Mouse (Mus musculus): ENCODE measurements around the gene Camk1d. TPM values are rescaled to one million over a fixed set of nuclear protein-coding genes. Genes with fewer than 3 reads are reported as not detected.

Gene Camk1d
- polyA plus RNA-seq, 1 experiment: 3.2 TPM

GRCm38 (mm10) chr2:5632355-5632684, 82.0 kb downstream of the Camk1d start:
- Histone ChIP-seq H3K9me3 (replicated peaks; ENCODE audit: control insufficient read depth, insufficient read depth, low read length, poor library complexity, severe bottlenecking) (no peaks in the 10 kb centered on the region), H3K36me3 (ENCODE audit: control insufficient read depth, insufficient read depth, low read length, poor library complexity, severe bottlenecking) (no peaks in the 10 kb centered on the region), H3K27ac (ENCODE audit: insufficient read depth, low read length) (no peak overlapping the region), H3K4me3 (ENCODE audit: low read depth, low read length) (no peak overlapping the region), H3K27me3 (ENCODE audit: control insufficient read depth, insufficient read depth, low read length, poor library complexity, severe bottlenecking) (no peaks in the 10 kb centered on the region), H3K9ac (ENCODE audit: low read depth, poor library complexity, severe bottlenecking) (no peak overlapping the region), H3K4me1 (ENCODE audit: control insufficient read depth, insufficient read depth, low read length) (no peaks in the 10 kb centered on the region)
- no peak for TF ChIP-seq EP300 (IDR thresholded peaks at IDR 0.05; ENCODE audit: insufficient read depth, low read depth, low read length)
- TF ChIP-seq CTCF (IDR thresholded peaks at IDR 0.05; ENCODE audit: low read depth, low read length): no peak
- no peak for TF ChIP-seq POLR2A (IDR thresholded peaks at IDR 0.05; ENCODE audit: insufficient read depth, low read length)

- Histone ChIP-seq H3K36me3 (ENCODE audit: control insufficient read depth, insufficient read depth, low read length, poor library complexity, severe bottlenecking) (no peaks in the 10 kb centered on the region), H3K27me3 (ENCODE audit: control insufficient read depth, insufficient read depth, low read length, poor library complexity, severe bottlenecking) (no peaks in the 10 kb centered on the region), H3K4me1 (ENCODE audit: control insufficient read depth, insufficient read depth, low read length) (no peaks in the 10 kb centered on the region), H3K9me3 (replicated peaks; ENCODE audit: control insufficient read depth, insufficient read depth, low read length, poor library complexity, severe bottlenecking) (no peaks in the 10 kb centered on the region), H3K9ac (ENCODE audit: low read depth, poor library complexity, severe bottlenecking) (no peak overlapping the region), H3K27ac (ENCODE audit: insufficient read depth, low read length) (no peak overlapping the region), H3K4me3 (ENCODE audit: low read depth, low read length) (no peak overlapping the region)
- no peak for TF ChIP-seq CTCF (IDR thresholded peaks at IDR 0.05; ENCODE audit: low read depth, low read length)
- no peak for TF ChIP-seq POLR2A (IDR thresholded peaks at IDR 0.05; ENCODE audit: insufficient read depth, low read length)
- TF ChIP-seq EP300 (IDR thresholded peaks at IDR 0.05; ENCODE audit: insufficient read depth, low read depth, low read length): no peak
Measured at GRCm38 (mm10) chr2:5631676-5632354, 82.5 kb downstream of the Camk1d start.

GRCm38 (mm10) chr2:5630710-5631109, 83.6 kb downstream of the Camk1d start:
- Histone ChIP-seq H3K27ac (ENCODE audit: insufficient read depth, low read length) (no peak overlapping the region), H3K9ac (ENCODE audit: low read depth, poor library complexity, severe bottlenecking) (no peak overlapping the region), H3K36me3 (ENCODE audit: control insufficient read depth, insufficient read depth, low read length, poor library complexity, severe bottlenecking) (no peaks in the 10 kb centered on the region), H3K4me1 (ENCODE audit: control insufficient read depth, insufficient read depth, low read length) (no peaks in the 10 kb centered on the region), H3K9me3 (replicated peaks; ENCODE audit: control insufficient read depth, insufficient read depth, low read length, poor library complexity, severe bottlenecking) (no peaks in the 10 kb centered on the region), H3K4me3 (ENCODE audit: low read depth, low read length) (no peak overlapping the region), H3K27me3 (ENCODE audit: control insufficient read depth, insufficient read depth, low read length, poor library complexity, severe bottlenecking) (no peaks in the 10 kb centered on the region)
- TF ChIP-seq EP300 (IDR thresholded peaks at IDR 0.05; ENCODE audit: insufficient read depth, low read depth, low read length): no peak
- TF ChIP-seq CTCF (IDR thresholded peaks at IDR 0.05; ENCODE audit: low read depth, low read length): no peak
- no peak for TF ChIP-seq POLR2A (IDR thresholded peaks at IDR 0.05; ENCODE audit: insufficient read depth, low read length)

- H3K36me3 ChIP-seq (ENCODE audit: control insufficient read depth, insufficient read depth, low read length, poor library complexity, severe bottlenecking): no peaks in the 10 kb centered on the region
- H3K9ac ChIP-seq (ENCODE audit: low read depth, poor library complexity, severe bottlenecking): no peak overlapping the region
- H3K4me3 ChIP-seq (ENCODE audit: low read depth, low read length): no peak overlapping the region
- no peaks in the 10 kb centered on the region for H3K4me1 ChIP-seq (ENCODE audit: control insufficient read depth, insufficient read depth, low read length)
- TF ChIP-seq CTCF (IDR thresholded peaks at IDR 0.05; ENCODE audit: low read depth, low read length) (no peak), EP300 (IDR thresholded peaks at IDR 0.05; ENCODE audit: insufficient read depth, low read depth, low read length) (no peak), POLR2A (IDR thresholded peaks at IDR 0.05; ENCODE audit: insufficient read depth, low read length) (no peak)
- H3K9me3 ChIP-seq (replicated peaks; ENCODE audit: control insufficient read depth, insufficient read depth, low read length, poor library complexity, severe bottlenecking): no peaks in the 10 kb centered on the region
- H3K27ac ChIP-seq (ENCODE audit: insufficient read depth, low read length): no peak overlapping the region
- no peaks in the 10 kb centered on the region for H3K27me3 ChIP-seq (ENCODE audit: control insufficient read depth, insufficient read depth, low read length, poor library complexity, severe bottlenecking)
Measured at GRCm38 (mm10) chr2:5624379-5624778, 89.9 kb downstream of the Camk1d start.

- Histone ChIP-seq H3K9ac (ENCODE audit: low read depth, poor library complexity, severe bottlenecking) (no peak overlapping the region), H3K9me3 (replicated peaks; ENCODE audit: control insufficient read depth, insufficient read depth, low read length, poor library complexity, severe bottlenecking) (no peaks in the 10 kb centered on the region), H3K4me1 (ENCODE audit: control insufficient read depth, insufficient read depth, low read length) (peaks cover 5% of the 10 kb centered on the region), H3K27ac (ENCODE audit: insufficient read depth, low read length) (no peak overlapping the region), H3K36me3 (ENCODE audit: control insufficient read depth, insufficient read depth, low read length, poor library complexity, severe bottlenecking) (no peaks in the 10 kb centered on the region), H3K4me3 (ENCODE audit: low read depth, low read length) (no peak overlapping the region), H3K27me3 (ENCODE audit: control insufficient read depth, insufficient read depth, low read length, poor library complexity, severe bottlenecking) (no peaks in the 10 kb centered on the region)
- TF ChIP-seq POLR2A (IDR thresholded peaks at IDR 0.05; ENCODE audit: insufficient read depth, low read length) (no peak), EP300 (IDR thresholded peaks at IDR 0.05; ENCODE audit: insufficient read depth, low read depth, low read length) (0 out of 2 replicates have a peak, but pooled peaks have one; percentile 8)
Measured at GRCm38 (mm10) chr2:5618361-5618896, 95.9 kb downstream of the Camk1d start.

GRCm38 (mm10) chr2:5614896-5615295, 99.4 kb downstream of the Camk1d start:
- TF ChIP-seq POLR2A (IDR thresholded peaks at IDR 0.05; ENCODE audit: insufficient read depth, low read length): no peak
- TF ChIP-seq CTCF (IDR thresholded peaks at IDR 0.05; ENCODE audit: low read depth, low read length): no peak
- no peak for TF ChIP-seq EP300 (IDR thresholded peaks at IDR 0.05; ENCODE audit: insufficient read depth, low read depth, low read length)
- Histone ChIP-seq H3K27me3 (ENCODE audit: control insufficient read depth, insufficient read depth, low read length, poor library complexity, severe bottlenecking) (no peaks in the 10 kb centered on the region), H3K9me3 (replicated peaks; ENCODE audit: control insufficient read depth, insufficient read depth, low read length, poor library complexity, severe bottlenecking) (no peaks in the 10 kb centered on the region), H3K4me3 (ENCODE audit: low read depth, low read length) (no peak overlapping the region), H3K36me3 (ENCODE audit: control insufficient read depth, insufficient read depth, low read length, poor library complexity, severe bottlenecking) (no peaks in the 10 kb centered on the region), H3K4me1 (ENCODE audit: control insufficient read depth, insufficient read depth, low read length) (peaks cover 5% of the 10 kb centered on the region), H3K9ac (ENCODE audit: low read depth, poor library complexity, severe bottlenecking) (no peak overlapping the region), H3K27ac (ENCODE audit: insufficient read depth, low read length) (no peak overlapping the region)

All from ES-Bruce4 (cell line).